Mouse (Mus musculus): ENCODE measurements at regions not wholly inside any gene's neighbourhood (a gene's known extent, or its start where the extent isn't known, plus 50 kb on each side); places are given as distances from the start of the nearest gene placed in this dataset.

DNA sequence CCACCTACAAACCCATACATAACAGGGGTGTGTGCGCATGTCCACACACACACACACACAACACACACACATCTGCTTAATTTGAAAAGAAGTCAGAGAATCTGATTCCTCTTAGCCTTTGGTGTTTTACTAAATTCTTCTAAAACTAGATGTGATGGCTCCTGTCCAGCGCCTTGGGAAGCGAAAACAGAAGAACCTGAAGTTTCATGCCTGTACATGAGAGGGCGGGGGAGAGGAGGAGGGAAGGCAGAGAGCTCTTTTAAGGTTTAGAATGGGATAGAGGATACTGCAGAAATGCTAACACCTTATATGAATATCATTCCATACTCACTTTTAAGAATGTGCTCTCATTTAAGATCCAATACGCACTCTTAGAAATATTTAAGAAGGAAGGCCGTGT lies 64.5 kb upstream of the Fer start:
- DNase-seq (ENCODE audit: extremely low read depth, insufficient read length, low spot score) = peak; percentile 35

DNA sequence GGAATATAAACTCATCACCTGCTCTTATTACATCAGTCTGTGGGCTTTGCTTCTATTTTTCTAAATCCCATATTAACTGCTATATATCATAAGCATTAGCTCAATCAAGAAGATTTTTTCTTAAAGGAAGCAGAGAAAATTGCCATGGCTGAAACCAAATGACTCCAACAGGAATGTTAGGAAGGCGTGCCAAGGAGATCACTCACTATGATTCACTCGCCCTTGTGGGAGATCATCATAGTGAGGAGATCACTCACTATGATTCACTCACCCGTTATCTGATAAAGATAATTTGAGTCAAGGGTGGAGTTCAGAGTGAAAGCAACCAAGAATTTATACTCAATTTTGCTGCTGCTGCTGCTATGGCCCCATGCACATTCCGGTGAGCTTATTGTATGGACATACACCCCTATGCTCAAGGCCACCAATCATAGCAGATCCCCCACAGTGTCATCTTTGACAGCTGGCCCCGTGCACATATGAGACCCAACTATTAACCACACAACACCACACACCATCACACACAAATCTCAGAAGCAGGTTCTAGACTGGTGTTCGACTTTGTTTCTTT lies 63.8 kb upstream of the Fer start:
- peak; percentile 81 for DNase-seq (ENCODE audit: extremely low read depth, insufficient read length, low spot score)

DNA sequence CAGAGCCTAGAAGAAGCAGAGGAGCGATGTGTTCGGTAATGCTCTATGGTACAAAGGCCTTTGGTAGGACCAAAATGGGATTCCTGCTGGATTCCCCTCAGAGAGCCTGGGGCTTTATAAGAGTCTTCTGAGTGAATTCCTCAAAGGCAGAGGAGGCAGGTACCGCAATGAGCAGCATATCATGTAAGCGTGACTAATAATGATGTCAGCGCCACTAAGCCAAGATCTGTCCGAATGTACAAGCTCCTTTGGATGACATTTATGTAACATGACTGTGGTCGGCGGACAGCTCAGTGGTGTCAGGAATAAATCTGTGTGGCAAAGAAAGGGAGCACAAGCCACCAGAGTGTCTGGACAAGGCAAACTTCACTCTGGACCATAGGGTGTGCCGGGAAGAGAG lies 61.5 kb upstream of the Fer start:
- DNase-seq (ENCODE audit: extremely low read depth, insufficient read length, low spot score) = peak; percentile 50

DNA sequence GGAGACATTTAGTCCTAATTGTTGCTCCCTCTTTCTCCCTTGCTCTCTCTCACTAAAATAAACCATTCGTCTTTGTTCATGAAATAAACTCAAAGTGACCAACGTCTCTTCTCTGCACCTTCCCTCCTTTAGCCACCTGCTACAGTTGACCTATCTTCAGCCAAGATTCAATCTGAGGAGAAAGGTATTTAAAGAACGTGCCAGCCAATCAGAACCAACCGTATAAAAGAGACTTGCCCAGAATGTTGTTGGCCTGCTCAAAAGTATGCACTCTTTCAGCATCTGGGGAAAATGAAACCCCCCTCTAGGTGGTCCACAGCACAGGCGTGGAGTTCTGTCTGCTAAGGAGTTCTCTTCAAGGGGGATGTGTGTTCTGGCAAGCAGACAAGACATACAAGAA lies 60.0 kb upstream of the Fer start:
- no peak for DNase-seq (ENCODE audit: extremely low read depth, insufficient read length, low spot score)

DNA sequence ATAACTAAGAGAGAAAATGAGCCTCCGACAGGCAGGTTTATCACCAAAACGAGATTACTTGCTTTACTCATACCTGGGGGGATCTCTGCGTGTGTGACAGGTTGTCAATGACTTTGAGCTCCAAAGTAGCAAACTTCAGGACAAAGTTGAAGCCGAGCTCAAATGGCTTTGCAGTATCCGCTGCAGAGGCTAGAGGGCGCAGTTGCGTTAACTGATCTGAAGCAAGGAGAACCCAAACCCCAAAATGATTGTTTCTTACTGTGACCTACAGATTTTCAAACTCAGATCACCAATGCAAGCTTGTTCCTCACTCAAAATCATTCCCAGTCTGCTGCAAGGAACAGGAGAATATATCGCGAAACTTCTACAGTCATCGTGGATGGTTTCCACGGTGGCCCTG lies 59.3 kb upstream of the Fer start:
- no peak for DNase-seq (ENCODE audit: extremely low read depth, insufficient read length, low spot score)

DNA sequence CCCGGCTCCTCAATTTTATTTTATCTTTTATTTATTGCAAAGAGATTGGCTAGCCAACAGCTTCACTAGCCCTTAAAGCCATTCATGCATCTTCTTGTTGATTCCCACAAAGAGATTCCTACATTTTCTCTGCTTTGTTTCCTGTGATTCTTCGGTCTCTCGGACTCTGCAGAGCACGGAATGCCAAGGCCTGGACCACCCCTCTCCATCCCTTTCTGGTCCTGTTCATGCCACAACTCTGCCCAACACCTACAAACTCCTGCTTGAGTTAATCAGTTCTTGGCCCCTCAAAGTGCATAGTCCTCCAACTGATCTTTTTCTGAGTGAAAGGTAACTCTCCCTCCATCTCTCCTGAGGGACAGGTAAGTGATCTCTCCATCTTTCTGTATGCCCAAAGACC lies 58.4 kb upstream of the Fer start:
- DNase-seq (ENCODE audit: extremely low read depth, insufficient read length, low spot score) = no peak

DNA sequence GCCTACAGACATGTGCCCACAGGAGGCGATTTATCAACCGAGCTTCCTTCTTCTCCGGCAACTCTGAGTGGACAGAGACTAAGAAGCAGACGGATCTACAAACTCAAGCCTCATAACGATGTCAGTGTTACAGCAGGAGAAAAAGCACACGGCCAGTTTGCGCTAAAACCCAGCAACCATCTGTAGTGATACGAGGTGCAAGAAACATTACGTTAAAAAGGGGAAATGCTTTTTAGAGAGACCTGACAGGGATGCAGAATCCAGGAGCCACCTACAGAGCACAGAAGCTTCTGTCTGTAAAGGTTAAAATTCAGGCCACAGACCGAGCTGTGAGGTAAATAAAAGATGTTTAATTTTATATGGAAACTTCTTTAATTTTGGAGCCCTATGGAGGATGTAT lies 56.5 kb upstream of the Fer start:
- no peak for DNase-seq (ENCODE audit: extremely low read depth, insufficient read length, low spot score)

DNA sequence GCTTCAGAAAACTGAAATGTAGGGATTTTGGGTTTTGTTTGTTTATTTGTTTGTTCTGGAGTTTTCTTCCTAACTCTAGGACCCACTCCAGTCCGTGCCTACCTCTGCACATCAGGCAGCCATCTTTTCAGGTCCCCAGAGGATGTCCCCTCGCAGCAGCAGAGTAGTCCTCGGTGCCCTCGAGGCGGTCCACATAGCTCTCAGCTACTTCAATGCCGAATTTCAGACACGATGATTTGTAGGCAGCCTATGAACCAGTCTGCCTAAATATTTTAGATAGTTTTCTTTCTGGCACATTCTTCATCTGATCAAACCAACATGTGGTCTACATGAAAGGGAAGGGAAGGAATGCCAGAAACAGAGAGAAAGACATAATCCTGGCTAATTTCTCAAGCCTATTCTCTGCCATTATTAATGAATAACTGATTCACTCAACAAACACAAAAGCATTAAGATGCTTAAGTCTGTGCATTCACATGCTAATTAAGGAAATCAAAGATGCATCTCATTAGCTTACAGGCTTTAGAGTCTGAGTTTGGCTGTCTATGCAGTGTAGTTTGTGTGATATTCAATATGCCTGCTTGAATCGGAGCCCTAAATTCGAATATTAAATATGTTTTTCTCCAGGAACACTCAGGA lies 55.2 kb upstream of the Fer start:
- no peak for DNase-seq (ENCODE audit: extremely low read depth, insufficient read length, low spot score)

DNA sequence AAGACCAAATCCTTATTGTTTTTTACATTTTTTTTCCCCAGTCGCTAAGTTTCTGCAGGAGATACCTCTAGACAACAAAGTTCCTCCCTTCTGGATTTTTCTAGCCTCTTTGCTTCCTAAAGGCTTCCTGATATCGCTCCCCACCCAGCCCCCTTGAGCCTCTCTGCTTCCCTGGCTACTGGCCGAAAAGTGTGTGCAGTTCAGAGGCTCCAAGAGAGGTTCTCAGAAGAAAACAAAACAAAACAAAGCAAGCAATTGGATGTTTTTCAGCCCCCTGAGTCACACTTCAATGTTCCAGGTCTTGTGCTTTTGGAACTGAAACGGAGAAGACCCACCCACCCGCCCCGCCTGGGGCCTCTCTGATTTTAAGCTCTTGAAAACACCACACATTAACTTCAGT lies 54.1 kb upstream of the Fer start:
- no peak for DNase-seq (ENCODE audit: extremely low read depth, insufficient read length, low spot score)

DNA sequence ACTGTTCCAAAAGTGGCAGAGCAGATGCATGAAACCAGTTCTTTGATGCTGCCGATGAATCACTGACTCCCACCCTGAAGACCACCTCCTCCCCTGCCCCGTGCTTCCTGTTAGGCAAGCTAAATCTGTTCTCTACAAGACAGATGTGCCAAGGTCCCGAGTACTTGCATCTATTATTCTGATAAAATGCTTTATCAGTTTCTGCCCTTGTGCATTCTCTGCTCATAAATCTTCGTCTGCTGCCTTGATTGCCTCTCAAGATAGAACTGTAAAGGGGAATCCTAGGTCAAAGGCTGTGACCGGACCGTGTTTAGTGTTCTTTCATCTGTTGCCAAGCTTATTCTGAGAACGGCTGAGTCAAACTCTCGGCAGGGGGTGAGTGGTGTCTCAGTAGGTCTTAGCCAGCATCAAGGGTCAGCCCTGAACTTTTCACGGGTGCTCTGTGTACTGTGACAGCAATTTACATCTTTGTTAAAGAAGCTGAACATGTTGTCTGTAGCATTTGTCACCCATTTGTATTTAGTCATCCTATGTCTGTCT lies 51.5 kb upstream of the Fer start:
- no peak for DNase-seq (ENCODE audit: extremely low read depth, insufficient read length, low spot score)

DNA sequence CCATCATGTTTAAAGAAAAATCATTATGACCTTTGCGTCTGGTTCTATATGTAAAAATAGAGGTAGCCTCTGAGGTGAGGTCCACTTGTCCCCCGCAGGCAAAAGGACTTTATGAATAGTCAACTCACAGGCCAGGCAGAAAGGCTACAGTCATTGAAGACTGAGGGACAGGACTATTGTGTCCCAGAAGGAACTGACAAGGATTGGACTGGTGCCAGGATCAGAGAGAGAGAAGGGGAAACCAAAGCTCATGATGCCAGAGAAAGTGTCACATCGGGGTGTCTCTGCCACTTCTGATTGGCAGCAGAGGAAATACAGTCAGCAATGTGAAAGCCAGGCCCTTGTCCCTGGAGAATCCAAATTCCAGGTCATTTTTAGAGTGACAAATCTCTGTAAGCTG lies 50.3 kb upstream of the Fer start:
- no peak for DNase-seq (ENCODE audit: extremely low read depth, insufficient read length, low spot score)

Measured in 3134 (cell line).